In genomic region chr6:124544466-124544865, GRCm38 (mm10) we compare ENCODE assay signal across 11 mouse cellular contexts. TPM values are rescaled to one million over a fixed set of nuclear protein-coding genes. Genes with fewer than 3 reads are reported as not detected.
DNase-seq lines count a peak whose midpoint lies in the region; ATAC-seq and TF ChIP-seq lines count a peak whose summit lies in the region.
"Had no signal": no experiment of that assay in that cellular context is flagged by ENCODE, and none has a peak within 500 bp of the region (broad histone marks: within the 10 kb centered on the region; RNA-seq: fewer than 3 reads in every experiment).

No protein-coding gene starts in this region.

- no peak for ATAC-seq in hindbrain, embryonic 13.5 days (ENCODE audit: low FRiP score)

- H3K4me1 ChIP-seq in hindbrain, embryonic 13.5 days (replicated peaks), result no peaks in the 10 kb centered on the region
- H3K4me1 ChIP-seq: embryonic facial prominence, embryonic 13.5 days; heart, embryonic 13.5 days had no signal

- no peaks in the 10 kb centered on the region for H3K27me3 ChIP-seq in hindbrain, embryonic 13.5 days
- H3K27me3 ChIP-seq: embryonic facial prominence, embryonic 13.5 days; heart, embryonic 13.5 days had no signal

- no peak overlapping the region for H3K9ac ChIP-seq in hindbrain, embryonic 13.5 days
- H3K9ac ChIP-seq: embryonic facial prominence, embryonic 13.5 days; heart, embryonic 13.5 days had no signal

- H3K4me3 ChIP-seq in layer of hippocampus, adult 2 months, result no peak overlapping the region
- H3K4me3 ChIP-seq in hindbrain, embryonic 13.5 days, result no peak overlapping the region
- H3K4me3 ChIP-seq: embryonic facial prominence, embryonic 13.5 days; heart, embryonic 13.5 days had no signal

- WGBS in hindbrain, embryonic 13.5 days, result 89% methylated on average over 6 of the region's 6 CpGs

- no peak overlapping the region for H3K4me2 ChIP-seq in hindbrain, embryonic 13.5 days
- H3K4me2 ChIP-seq: embryonic facial prominence, embryonic 13.5 days; heart, embryonic 13.5 days had no signal

- peak; percentile 53 for TF ChIP-seq CTCF in layer of hippocampus, adult 2 months (conservative IDR thresholded peaks at IDR 0.05)

- H3K9me3 ChIP-seq in hindbrain, embryonic 13.5 days, result peaks cover 4% of the 10 kb centered on the region; the same call in 1 of the 2 replicates
- H3K9me3 ChIP-seq: embryonic facial prominence, embryonic 13.5 days; heart, embryonic 13.5 days had no signal

- no peak overlapping the region for H3K27ac ChIP-seq in layer of hippocampus, adult 2 months
- H3K27ac ChIP-seq in hindbrain, embryonic 13.5 days, result no peak overlapping the region
- H3K27ac ChIP-seq: embryonic facial prominence, embryonic 13.5 days; heart, embryonic 13.5 days had no signal

- no peak for DNase-seq in layer of hippocampus, adult 2 months (ENCODE audit: low spot score in 2 of 2)
- no peak for DNase-seq in layer of hippocampus, postnatal 14 days (ENCODE audit: low spot score in 2 of 2)
- DNase-seq in 416B (ENCODE audit: low read depth) (peak; percentile 52), NIH3T3 (ENCODE audit: low read depth) (peak; percentile 86)
- peak; percentile 69 for DNase-seq in kidney, postnatal 10 days
- no peak for DNase-seq in thymus, adult 18-20 months

- H3K36me3 ChIP-seq in hindbrain, embryonic 13.5 days, result no peaks in the 10 kb centered on the region
- H3K36me3 ChIP-seq: embryonic facial prominence, embryonic 13.5 days; heart, embryonic 13.5 days had no signal

RNA-seq across cellular contexts. Expression of gene C1s1, which starts 2.3 kb away (rescaled TPM):
- 1 to 10 TPM in 1 of 2 experiments, under 1 TPM in 1; 0.79 to 1.2 TPM for total RNA-seq in layer of hippocampus, adult 2 months (2021)
- 1 to 10 TPM; 1.7 to 2.2 TPM for total RNA-seq in layer of hippocampus, postnatal 14 days (2021)
- 0.52 and 1.1 TPM in 2 replicates for polyA plus RNA-seq in hindbrain, embryonic 13.5 days (2015; fragmentation: Nextera tagmentation; extraction: Ambion mirVana)

RNA-seq across cellular contexts. Expression of gene C1rb, which starts 25.6 kb away (rescaled TPM):
- total RNA-seq in layer of hippocampus, adult 2 months (2021), result not detected
- total RNA-seq in layer of hippocampus, postnatal 14 days (2021), result not detected
- not detected in 2 replicates for polyA plus RNA-seq in hindbrain, embryonic 13.5 days (2015; fragmentation: Nextera tagmentation; extraction: Ambion mirVana)
- total RNA-seq: left cerebral cortex, postnatal 10 days had no signal
- polyA plus RNA-seq: embryonic facial prominence, embryonic 13.5 days; heart, embryonic 13.5 days; stomach, embryonic 14.5 days had no signal

RNA-seq across cellular contexts. Expression of gene C1ra, which starts 32.3 kb away (rescaled TPM):
- under 1 TPM; 0.72 to 0.86 TPM for total RNA-seq in layer of hippocampus, adult 2 months (2021)
- total RNA-seq in layer of hippocampus, postnatal 14 days (2021), result 1 to 10 TPM in 1 of 2 experiments, under 1 TPM in 1; 0.91 to 1.3 TPM
- 0.10 and 0.25 TPM in 2 replicates for polyA plus RNA-seq in hindbrain, embryonic 13.5 days (2015; fragmentation: Nextera tagmentation; extraction: Ambion mirVana)

RNA-seq across cellular contexts. Expression of gene C1rl, which starts 51.6 kb away (rescaled TPM):
- under 1 TPM; 0.27 to 0.28 TPM for total RNA-seq in layer of hippocampus, adult 2 months (2021)
- total RNA-seq in layer of hippocampus, postnatal 14 days (2021), result under 1 TPM; 0.12 to 0.28 TPM
- 0.32 TPM in 2 replicates for polyA plus RNA-seq in hindbrain, embryonic 13.5 days (2015; fragmentation: Nextera tagmentation; extraction: Ambion mirVana)

Comparison
In these comparisons a context has a peak if more than half of its experiments do, and no peak if none do; other contexts are left out.
1. DNase-seq: peak in 416B (single experiment), NIH3T3 (single experiment) and kidney, postnatal 10 days (single experiment); none in layer of hippocampus, adult 2 months (0 of 2), layer of hippocampus, postnatal 14 days (0 of 2) and thymus, adult 18-20 months (0 of 2).